Mouse (Mus musculus): Measurements from ENCODE around the gene Mrgprd.

- no peak for TF ChIP-seq CTCF (IDR thresholded peaks at IDR 0.05; ENCODE audit: borderline replicate concordance, insufficient read depth, low read depth, low read length)
- TF ChIP-seq POLR2A (IDR thresholded peaks at IDR 0.05; ENCODE audit: borderline replicate concordance, insufficient read depth, low read length), result no peak
These were observed 2.9 kb downstream of the Mrgprd start for GRCm38 (mm10) chr7:145317522-145317921.
